Mouse (Mus musculus) thymus, adult 2 months (tissue): Measurements from ENCODE around the gene Fgfr2. TPM values are rescaled to one million over a fixed set of nuclear protein-coding genes. Genes with fewer than 3 reads are reported as not detected.
A peak's percentile ranks its signal among the peaks of the same experiment; 100 is the strongest.

Experiments used
- DNase-seq: peaks from one replicate; pipeline ENCODE4 v3.0.0; 2021
- H3K27ac ChIP-seq: fragments of 200-500 bp; 2 replicates; pipeline ENCODE4 v1.5.1; 2012; ENCODE audit warnings: low read length, control low read depth; ENCODE audit not compliant: control insufficient read depth, insufficient read depth
- H3K27me3 ChIP-seq: fragments of 200-500 bp; 2 replicates; pipeline ENCODE4 v1.6.1; 2012; ENCODE audit warnings: mild to moderate bottlenecking, low read length, moderate library complexity, mixed read lengths; ENCODE audit not compliant: control insufficient read depth, insufficient read depth
- H3K36me3 ChIP-seq: fragments of 200-500 bp; 2 replicates; pipeline ENCODE4 v1.6.1; 2012; ENCODE audit warnings: mild to moderate bottlenecking, low read length, moderate library complexity; ENCODE audit not compliant: control insufficient read depth, insufficient read depth
- H3K4me1 ChIP-seq: fragments of 200-500 bp; replicated peaks from 2 replicates; pipeline ENCODE4 v1.6.1; 2012; ENCODE audit warnings: low read length; ENCODE audit not compliant: control insufficient read depth, insufficient read depth
- H3K4me3 ChIP-seq: fragments of 200-500 bp; 2 replicates; pipeline ENCODE4 v1.5.1; 2012; ENCODE audit warnings: mild to moderate bottlenecking, low read length, control low read depth, moderate library complexity; ENCODE audit not compliant: control insufficient read depth, insufficient read depth
- CTCF ChIP-seq: fragments of 200-500 bp; IDR thresholded peaks from 2 replicates; pipeline ENCODE4 v1.5.1; 2012; ENCODE audit warnings: mild to moderate bottlenecking, control low read depth, low read length, moderate library complexity, borderline replicate concordance; ENCODE audit not compliant: control insufficient read depth, poor library complexity, insufficient read depth; ENCODE audit errors: extremely low read depth
- POLR2A ChIP-seq: fragments of 200-500 bp; IDR thresholded peaks from 2 replicates; pipeline ENCODE4 v1.6.1; 2012; ENCODE audit warnings: mild to moderate bottlenecking, low read length, control low read depth, moderate library complexity; ENCODE audit not compliant: control insufficient read depth, poor library complexity, insufficient read depth; ENCODE audit errors: extremely low read depth
- WGBS: fragments of 180-500 bp; shearing (Covaris S2); methylation state at CpG from one replicate; pipeline ENCODE4 v1.1.7; 2018; 5-methylcytosine and 5-hydroxymethylcytosine counted together
- polyA plus RNA-seq: library from polyadenylated mRNA; depleted of rRNA; stranded (reverse); fragments of >200 nt; gene quantifications from 2 replicates; pipeline ENCODE4 v1.2.3, GENCODE M21; 2012

The Fgfr2 gene
- polyA plus RNA-seq, 1 experiment: 12.1 TPM

DNA sequence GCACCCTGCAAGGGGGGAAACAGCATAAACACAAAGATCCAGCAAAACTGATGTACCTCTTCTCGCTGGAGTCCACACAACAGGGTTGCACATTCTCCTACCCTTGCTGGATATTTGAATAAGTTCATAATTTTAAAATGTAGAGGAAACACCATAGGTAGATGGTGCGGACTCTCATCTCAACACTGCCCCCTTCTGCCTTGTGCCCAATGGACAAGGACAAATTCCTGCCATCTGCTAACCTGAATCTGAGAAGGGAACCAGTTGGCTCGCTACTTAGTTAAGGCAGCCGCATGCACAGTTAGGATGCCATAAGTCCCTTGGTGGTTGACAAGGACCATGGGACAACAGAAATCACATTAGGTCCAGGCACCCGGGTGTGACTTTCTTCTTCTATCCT lies 2852.3 kb downstream of the Fgfr2 start:
- Histone ChIP-seq H3K4me1 (no peaks in the 10 kb centered on the region), H3K36me3 (no peaks in the 10 kb centered on the region), H3K27me3 (no peaks in the 10 kb centered on the region), H3K27ac (no peak overlapping the region), H3K4me3 (no peak overlapping the region)
- 83% methylated on average over 5 of the region's 5 CpGs for WGBS
- TF ChIP-seq POLR2A (no peak), CTCF (no peak)
- DNase-seq: no peak

DNA sequence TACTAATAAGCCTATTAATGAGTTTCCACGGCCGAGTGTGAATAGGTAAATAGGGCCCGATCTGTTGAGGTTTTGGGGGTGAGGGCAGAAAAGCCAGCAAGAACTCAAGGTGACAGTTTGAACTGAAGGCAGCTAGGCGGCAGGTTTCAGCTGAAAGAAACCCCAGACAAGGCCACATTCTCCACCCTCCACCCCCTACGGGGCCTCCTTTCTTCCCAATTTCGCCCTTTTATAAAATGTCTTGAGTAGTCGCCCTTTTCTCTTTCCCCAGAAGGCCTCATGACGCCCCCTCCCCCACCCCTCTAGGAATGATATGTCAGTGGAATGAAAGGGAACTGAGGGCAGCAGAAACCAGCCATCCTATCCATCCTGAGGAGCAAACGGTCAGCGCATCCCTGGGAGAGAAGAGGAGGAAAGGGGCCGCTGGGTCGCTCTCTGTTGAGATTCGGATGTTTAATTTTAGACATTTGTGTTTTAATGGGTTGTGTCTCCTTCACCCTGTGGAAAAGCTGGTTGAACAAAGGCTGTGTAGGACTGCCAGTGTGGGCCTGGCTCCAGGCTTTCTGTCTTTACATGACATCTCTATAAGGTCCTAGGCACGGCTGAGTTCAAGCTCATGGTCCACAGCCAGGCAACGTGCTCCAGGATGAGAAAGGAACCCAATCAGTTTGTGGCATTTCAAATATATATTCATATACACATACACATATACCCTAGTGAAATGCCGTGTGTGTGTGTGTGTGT lies 2853.9 kb downstream of the Fgfr2 start:
- Histone ChIP-seq H3K27me3 (no peaks in the 10 kb centered on the region; the same call in 1 of the 2 replicates), H3K4me3 (no peak overlapping the region), H3K4me1 (no peaks in the 10 kb centered on the region), H3K36me3 (no peaks in the 10 kb centered on the region), H3K27ac (no peak overlapping the region)
- WGBS: 82% methylated on average over 16 of the region's 16 CpGs
- no peak for TF ChIP-seq POLR2A
- no peak for DNase-seq

DNA sequence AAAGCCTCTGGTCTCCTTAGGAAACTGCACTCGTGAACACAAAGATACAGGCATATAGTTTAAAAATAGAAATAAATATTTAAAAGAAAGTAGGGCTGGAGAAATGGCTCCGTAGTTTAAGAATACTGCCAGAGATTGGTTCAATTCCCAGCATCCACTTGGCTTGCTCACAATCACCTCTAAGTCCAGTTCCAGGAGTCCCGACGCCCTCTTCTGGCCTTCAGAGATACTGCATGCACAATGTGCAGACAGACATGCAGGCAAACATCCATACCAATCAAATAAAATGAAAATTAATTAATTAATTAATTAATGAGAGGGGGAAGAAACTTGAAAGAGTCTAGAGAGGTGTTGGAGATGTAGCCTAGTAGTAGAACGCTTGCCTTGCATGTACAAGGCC lies 2856.1 kb downstream of the Fgfr2 start:
- WGBS: 46% methylated on average over 5 of the region's 5 CpGs
- TF ChIP-seq POLR2A (no peak), CTCF (no peak)
- Histone ChIP-seq H3K27ac (no peak overlapping the region), H3K4me1 (no peaks in the 10 kb centered on the region), H3K4me3 (no peak overlapping the region), H3K36me3 (no peaks in the 10 kb centered on the region), H3K27me3 (no peaks in the 10 kb centered on the region; the same call in 1 of the 2 replicates)
- no peak for DNase-seq

DNA sequence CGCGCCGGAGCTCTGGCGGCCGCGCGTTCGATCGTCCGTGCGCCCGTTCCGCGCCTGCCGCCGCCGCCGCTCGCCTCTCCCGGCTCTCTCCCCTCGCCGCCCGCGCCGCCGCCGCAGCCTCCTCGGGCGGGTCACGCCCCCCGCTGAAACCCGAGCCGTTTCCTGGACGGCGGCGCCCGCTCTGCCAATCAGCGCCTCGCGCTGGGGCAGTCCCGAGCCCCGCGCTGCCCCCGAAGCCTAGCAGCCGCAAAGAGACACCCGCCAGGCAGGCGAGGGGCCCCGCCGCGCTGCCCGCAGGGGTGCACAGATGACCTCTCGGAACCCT lies 2857.0 kb downstream of the Fgfr2 start:
- no peak for TF ChIP-seq CTCF
- TF ChIP-seq POLR2A: no peak
- Histone ChIP-seq H3K27me3 (no peaks in the 10 kb centered on the region; the same call in 1 of the 2 replicates), H3K27ac (no peak overlapping the region), H3K4me3 (0 out of 2 replicates have a peak overlapping the region, but pooled peaks have one; percentile 8), H3K4me1 (no peaks in the 10 kb centered on the region), H3K36me3 (no peaks in the 10 kb centered on the region)
- DNase-seq: peak; percentile 12
- WGBS: 2% methylated on average over 51 of the region's 52 CpGs

DNA sequence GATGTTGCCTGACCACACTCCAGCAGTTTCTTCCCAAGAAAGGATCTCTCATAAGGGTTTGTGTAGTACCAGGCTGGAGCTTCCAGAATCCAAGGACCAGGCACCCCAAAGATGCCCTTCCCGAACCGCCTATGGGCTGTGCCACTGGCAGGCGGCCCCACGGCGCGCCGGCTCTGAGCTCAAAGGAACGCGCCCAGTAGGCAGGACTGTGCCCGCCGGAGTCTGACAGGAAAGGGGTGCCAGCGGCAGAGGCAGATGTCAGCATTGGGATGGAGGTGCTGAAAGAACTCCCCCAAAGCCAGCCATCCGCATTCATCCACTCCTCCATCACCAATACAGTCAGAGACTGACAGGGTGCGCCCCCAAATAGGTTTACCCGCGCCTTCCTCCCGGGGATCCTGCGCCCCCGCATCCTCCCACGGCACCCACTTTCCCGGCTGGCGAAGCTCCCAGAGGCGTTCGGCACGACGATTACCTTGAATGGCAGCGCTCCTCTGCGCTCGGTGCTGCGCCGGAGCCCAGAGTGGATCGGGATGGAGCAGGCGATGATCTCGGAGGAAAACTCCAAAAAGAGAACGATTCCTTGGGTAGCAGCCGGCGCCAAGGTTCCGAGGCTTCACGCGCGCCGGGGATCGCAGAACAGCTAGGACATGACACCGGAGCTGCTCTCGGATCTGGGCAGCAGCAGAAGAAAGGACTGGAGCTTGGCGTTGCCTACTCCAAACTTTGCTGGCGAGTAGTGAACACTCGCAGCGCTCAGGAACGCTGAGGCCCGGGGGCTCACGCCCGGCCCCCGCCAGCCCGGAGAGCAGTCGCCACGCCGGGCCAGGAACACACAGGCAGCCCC lies 2857.6 kb downstream of the Fgfr2 start:
- Histone ChIP-seq H3K27ac (no peak overlapping the region), H3K4me1 (no peaks in the 10 kb centered on the region), H3K4me3 (peak overlapping the region; percentile 8), H3K27me3 (no peaks in the 10 kb centered on the region; the same call in 1 of the 2 replicates), H3K36me3 (no peaks in the 10 kb centered on the region)
- TF ChIP-seq CTCF (no peak), POLR2A (no peak)
- DNase-seq: no peak
- WGBS: 2% methylated on average over 58 of the region's 58 CpGs

DNA sequence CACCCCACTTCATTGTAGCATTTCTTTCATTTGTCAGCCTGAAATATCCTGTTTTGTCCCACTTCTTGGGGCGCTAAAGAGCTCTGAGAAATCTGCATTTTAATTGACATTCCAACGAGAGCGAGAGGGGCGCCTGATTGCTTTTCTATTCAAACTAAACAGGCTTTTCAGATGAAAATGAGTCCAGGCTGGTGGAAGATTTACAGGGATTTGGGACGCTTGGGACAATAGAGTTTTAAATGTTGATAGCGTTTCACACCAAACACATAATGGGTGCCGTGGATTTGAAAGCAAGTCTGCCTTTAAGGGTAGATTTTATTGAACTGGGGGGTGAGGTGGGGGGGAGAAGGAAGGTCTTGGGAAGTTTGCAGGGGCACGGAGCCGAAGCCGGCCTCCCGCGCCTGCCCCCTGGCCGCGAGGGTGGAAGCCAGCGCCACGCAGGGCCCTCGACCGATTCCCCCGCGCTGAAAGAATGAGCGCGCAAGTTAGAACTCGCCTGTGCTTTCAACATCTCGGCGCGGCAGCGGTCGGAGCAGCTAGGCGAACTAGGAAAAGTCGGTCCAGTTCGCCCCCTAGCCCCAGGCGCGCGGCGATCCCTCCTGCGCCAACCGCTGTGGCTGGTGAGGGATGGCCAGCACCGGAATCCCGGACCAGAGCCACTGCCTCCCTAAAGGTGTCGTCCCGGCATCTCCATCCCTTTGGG lies 2858.4 kb downstream of the Fgfr2 start:
- Histone ChIP-seq H3K36me3 (no peaks in the 10 kb centered on the region), H3K4me1 (no peaks in the 10 kb centered on the region), H3K27ac (no peak overlapping the region), H3K4me3 (no peak overlapping the region), H3K27me3 (no peaks in the 10 kb centered on the region; the same call in 1 of the 2 replicates)
- no peak for DNase-seq
- TF ChIP-seq CTCF (no peak), POLR2A (no peak)
- WGBS: 4% methylated on average over 41 of the region's 41 CpGs
